Mouse (Mus musculus) lung, embryonic 15.5 days (tissue): ENCODE results near the gene Cdc25b. TPM values are rescaled to one million over a fixed set of nuclear protein-coding genes. Genes with fewer than 3 reads are reported as not detected.
"Not testable (repeated sequence)": the region's sequence is repeated elsewhere in the genome, so short reads cannot be mapped to it uniquely, and the experiment has no call there.

Experiments used
- ATAC-seq: fragments of 200-750 bp; cut with Nextera tagmentation; 2 replicates; pipeline ENCODE4 v1.8.0; 2017; ENCODE audit warnings: moderate number of reproducible peaks, borderline replicate concordance; ENCODE audit not compliant: low FRiP score, low TSS enrichment; ENCODE audit errors: extremely low read depth
- H3K27ac ChIP-seq: fragments of 300-500 bp; sonication (generic); 2 replicates; pipeline ENCODE4 v1.5.1; 2015; ENCODE audit warnings: moderate library complexity, mild to moderate bottlenecking, inconsistent platforms
- H3K27me3 ChIP-seq: fragments of 300-500 bp; sonication (generic); 2 replicates; pipeline ENCODE4 v1.6.1; 2015; ENCODE audit warnings: inconsistent platforms
- H3K36me3 ChIP-seq: fragments of 300-500 bp; sonication (generic); 2 replicates; pipeline ENCODE4 v1.6.1; 2015; ENCODE audit warnings: inconsistent platforms
- H3K4me1 ChIP-seq: fragments of 300-500 bp; sonication (generic); 2 replicates; pipeline ENCODE4 v1.6.1; 2015; ENCODE audit warnings: inconsistent platforms
- H3K4me2 ChIP-seq: fragments of 300-500 bp; sonication (generic); 2 replicates; pipeline ENCODE4 v1.6.1; 2015; ENCODE audit warnings: inconsistent platforms, mild to moderate bottlenecking, moderate library complexity
- H3K4me3 ChIP-seq: fragments of 300-500 bp; sonication (generic); 2 replicates; pipeline ENCODE4 v1.5.1; 2015; ENCODE audit warnings: mild to moderate bottlenecking, inconsistent platforms
- H3K9ac ChIP-seq: fragments of 300-500 bp; sonication (generic); 2 replicates; pipeline ENCODE4 v1.6.1; 2015; ENCODE audit warnings: inconsistent platforms
- H3K9me3 ChIP-seq: fragments of 300-500 bp; sonication (generic); 2 replicates; pipeline ENCODE4 v1.6.1; 2016; ENCODE audit warnings: inconsistent platforms
- WGBS: fragments of 180-500 bp; shearing (Covaris S2); methylation state at CpG from one replicate; pipeline ENCODE4 v1.1.7; 2015; 5-methylcytosine and 5-hydroxymethylcytosine counted together
- polyA plus RNA-seq: library from polyadenylated mRNA; unstranded; fragments of >200 nt; fragmentation: Nextera tagmentation; extraction: Ambion mirVana; gene quantifications from 2 replicates; pipeline ENCODE4 v1.2.1, GENCODE M21; 2015

Gene Cdc25b
- polyA plus RNA-seq, 1 experiment from 2014 or later, result 58.4 TPM

- no peak for ATAC-seq
- Histone ChIP-seq H3K9ac (no peak overlapping the region), H3K4me1 (peaks cover 6% of the 10 kb centered on the region), H3K9me3 (no peaks in the 10 kb centered on the region), H3K36me3 (no peaks in the 10 kb centered on the region), H3K4me3 (no peak overlapping the region), H3K27ac (no peak overlapping the region), H3K27me3 (no peaks in the 10 kb centered on the region), H3K4me2 (no peak overlapping the region)
- WGBS, result 77% methylated on average over 7 of the region's 7 CpGs
Observed at GRCm38 (mm10) chr2:131215941-131216858, 29.5 kb downstream of the Cdc25b start.

- H3K36me3 ChIP-seq, result no peaks in the 10 kb centered on the region
- no peak overlapping the region for H3K9ac ChIP-seq
- H3K4me1 ChIP-seq, result no peaks in the 10 kb centered on the region
- H3K27me3 ChIP-seq, result no peaks in the 10 kb centered on the region
- 66% methylated on average over 4 of the region's 4 CpGs for WGBS
- H3K9me3 ChIP-seq, result no peaks in the 10 kb centered on the region
- H3K4me2 ChIP-seq, result no peak overlapping the region
- no peak for ATAC-seq
- no peak overlapping the region for H3K27ac ChIP-seq
- no peak overlapping the region for H3K4me3 ChIP-seq
Observed at GRCm38 (mm10) chr2:131220030-131220429, 33.3 kb downstream of the Cdc25b start.

DNA sequence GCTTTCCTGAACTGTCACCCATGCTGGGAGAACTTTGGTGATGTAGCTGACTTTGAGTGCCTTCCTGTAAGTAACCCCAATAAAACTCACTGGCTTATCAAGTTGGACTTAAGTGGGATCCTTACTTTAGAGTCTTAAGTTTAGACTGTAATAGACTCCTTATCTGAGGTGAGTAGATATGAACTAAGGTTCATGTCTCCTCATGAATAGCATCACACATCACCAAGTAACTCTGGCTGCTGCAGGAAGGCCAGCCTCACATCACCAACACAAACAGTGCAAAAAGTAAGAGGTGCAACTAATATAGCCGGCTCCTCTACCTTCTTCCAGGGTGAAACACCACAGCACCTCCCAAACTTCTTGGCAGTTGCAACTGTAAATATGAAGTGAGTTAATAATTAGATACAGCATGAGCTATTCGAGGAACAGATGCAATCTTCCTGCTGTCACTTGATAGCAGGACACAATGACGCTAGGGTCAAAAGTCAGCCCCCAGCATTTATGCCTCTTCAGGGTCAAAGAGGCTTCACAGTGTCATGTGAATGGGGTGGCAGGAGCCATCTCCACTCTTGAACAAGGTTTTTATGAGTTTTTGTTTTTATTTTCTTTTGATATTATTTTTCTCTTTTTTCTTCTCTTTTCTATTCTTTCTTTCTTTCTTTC lies 35.2 kb downstream of the Cdc25b start:
- Histone ChIP-seq H3K27ac (no peak overlapping the region), H3K9ac (no peak overlapping the region), H3K36me3 (no peaks in the 10 kb centered on the region), H3K4me3 (no peak overlapping the region), H3K27me3 (no peaks in the 10 kb centered on the region), H3K9me3 (no peaks in the 10 kb centered on the region), H3K4me2 (no peak overlapping the region), H3K4me1 (no peaks in the 10 kb centered on the region)
- WGBS, result 57% methylated on average over 3 of the region's 3 CpGs
- no peak for ATAC-seq

- H3K9ac ChIP-seq, result no peak overlapping the region
- H3K9me3 ChIP-seq, result no peaks in the 10 kb centered on the region
- no peaks in the 10 kb centered on the region for H3K27me3 ChIP-seq
- 33% methylated on average over 5 of the region's 5 CpGs for WGBS
- no peak overlapping the region for H3K4me2 ChIP-seq
- H3K27ac ChIP-seq, result no peak overlapping the region
- no peaks in the 10 kb centered on the region for H3K36me3 ChIP-seq
- no peak for ATAC-seq
- no peak overlapping the region for H3K4me3 ChIP-seq
- no peaks in the 10 kb centered on the region for H3K4me1 ChIP-seq
Observed at GRCm38 (mm10) chr2:131222562-131222961, 35.8 kb downstream of the Cdc25b start.

DNA sequence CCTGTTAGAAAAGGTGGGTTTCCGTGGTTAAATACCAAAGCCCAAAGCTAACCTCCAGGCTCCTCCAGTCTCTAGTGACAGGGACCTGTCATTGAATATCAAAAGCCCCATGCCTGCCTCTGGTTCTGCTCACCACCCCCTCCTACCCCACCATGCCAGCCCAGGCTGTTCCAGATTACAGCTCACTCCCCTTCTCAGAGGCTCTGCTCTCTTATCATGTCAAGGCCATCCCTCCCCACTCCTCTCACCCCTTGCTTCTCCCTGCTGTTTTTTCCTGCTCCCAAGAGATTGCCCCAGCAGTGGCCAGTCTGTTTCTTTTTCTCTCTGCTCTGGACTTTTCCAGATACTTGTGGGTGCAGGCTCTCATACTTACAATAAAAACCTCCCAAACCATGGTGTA lies 36.8 kb downstream of the Cdc25b start:
- Histone ChIP-seq H3K4me3 (no peak overlapping the region), H3K27me3 (no peaks in the 10 kb centered on the region), H3K9ac (no peak overlapping the region), H3K4me1 (no peaks in the 10 kb centered on the region), H3K27ac (no peak overlapping the region), H3K4me2 (no peak overlapping the region), H3K9me3 (no peaks in the 10 kb centered on the region), H3K36me3 (no peaks in the 10 kb centered on the region)
- WGBS, result 29% methylated on average over 1 of the region's 1 CpGs
- no peak for ATAC-seq

GRCm38 (mm10) chr2:131225178-131225577 lies 38.4 kb downstream of the Cdc25b start:
- Histone ChIP-seq H3K4me2 (no peak overlapping the region), H3K27me3 (no peaks in the 10 kb centered on the region), H3K4me3 (no peak overlapping the region), H3K4me1 (no peaks in the 10 kb centered on the region), H3K9ac (no peak overlapping the region), H3K27ac (no peak overlapping the region), H3K9me3 (no peaks in the 10 kb centered on the region), H3K36me3 (no peaks in the 10 kb centered on the region)
- WGBS, result 86% methylated on average over 6 of the region's 6 CpGs
- ATAC-seq, result no peak

DNA sequence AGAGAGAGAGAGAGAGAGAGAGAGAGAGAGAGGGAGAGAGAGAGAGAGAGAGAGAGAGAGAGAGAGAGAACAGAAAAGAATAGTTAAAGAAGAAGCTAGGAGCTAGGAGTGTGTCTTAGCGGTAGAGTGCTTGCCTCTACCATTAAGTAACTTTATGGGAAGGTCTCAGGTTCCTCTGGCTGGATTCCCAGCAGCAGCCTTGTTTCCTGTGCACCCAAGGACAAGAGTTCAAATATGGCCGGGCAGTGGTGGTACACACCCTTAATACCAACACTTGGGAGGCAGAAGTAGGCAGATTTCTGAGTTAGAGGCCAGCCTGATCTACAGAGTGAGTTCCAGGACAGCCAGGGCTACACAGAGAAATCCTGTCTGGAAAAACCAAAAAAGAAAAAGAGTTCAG lies 39.9 kb downstream of the Cdc25b start:
- H3K4me3 ChIP-seq, H3K4me1 ChIP-seq, ATAC-seq, H3K9ac ChIP-seq, H3K9me3 ChIP-seq, H3K36me3 ChIP-seq, H3K27me3 ChIP-seq, H3K27ac ChIP-seq, H3K4me2 ChIP-seq: not testable (repeated sequence)
- WGBS, result 46% methylated on average over 2 of the region's 2 CpGs

DNA sequence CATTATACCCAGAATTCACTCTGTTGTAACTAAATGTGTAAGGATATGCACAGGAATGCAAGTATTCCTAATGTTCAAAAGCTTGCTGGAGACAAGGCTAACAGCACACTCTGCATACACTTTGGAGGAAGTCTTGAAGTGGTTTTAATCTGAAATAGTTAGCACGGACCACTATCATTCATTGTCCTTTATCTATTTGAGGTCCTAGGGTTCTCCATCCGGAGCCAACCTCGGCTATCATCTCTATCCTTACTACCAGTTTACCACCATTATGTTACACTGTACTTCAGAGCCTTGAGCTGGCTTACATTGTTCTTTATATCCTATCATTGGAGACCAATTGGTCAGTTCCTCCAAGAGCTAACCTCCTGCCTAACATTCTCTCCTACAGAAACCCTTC lies 40.5 kb downstream of the Cdc25b start:
- no peaks in the 10 kb centered on the region for H3K9me3 ChIP-seq
- no peak for ATAC-seq
- H3K4me3 ChIP-seq, result no peak overlapping the region
- H3K4me1 ChIP-seq, result no peaks in the 10 kb centered on the region
- no peak overlapping the region for H3K27ac ChIP-seq
- no peak overlapping the region for H3K4me2 ChIP-seq
- WGBS, result 76% methylated on average over 3 of the region's 3 CpGs
- no peaks in the 10 kb centered on the region for H3K27me3 ChIP-seq
- H3K9ac ChIP-seq, result no peak overlapping the region
- no peaks in the 10 kb centered on the region for H3K36me3 ChIP-seq

DNA sequence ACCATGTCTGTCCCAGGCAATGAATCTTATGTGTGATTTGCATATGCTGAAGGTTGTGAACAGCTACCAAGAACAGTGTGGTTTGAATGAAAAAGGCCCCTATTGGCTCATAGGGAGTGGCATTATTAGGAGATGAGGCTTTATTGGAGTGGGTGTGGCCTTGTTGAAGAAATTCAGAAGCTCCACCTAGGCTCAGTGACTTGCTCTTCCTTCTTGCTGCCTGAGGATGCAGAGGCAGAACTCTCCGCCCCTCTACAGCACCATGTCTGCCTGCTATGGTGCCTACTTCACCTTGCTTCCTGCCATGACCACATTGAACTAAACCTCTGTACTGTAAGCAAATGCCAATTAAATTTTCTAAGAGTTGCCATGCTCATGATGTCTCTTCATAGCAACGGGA lies 45.8 kb downstream of the Cdc25b start:
- H3K9me3 ChIP-seq, result no peaks in the 10 kb centered on the region
- no peak overlapping the region for H3K9ac ChIP-seq
- H3K4me1 ChIP-seq, result peaks cover 19% of the 10 kb centered on the region
- H3K4me2 ChIP-seq, result no peak overlapping the region
- no peak overlapping the region for H3K27ac ChIP-seq
- ATAC-seq, result no peak
- H3K36me3 ChIP-seq, result peaks cover 5% of the 10 kb centered on the region; the same call in 1 of the 2 replicates
- no peaks in the 10 kb centered on the region for H3K27me3 ChIP-seq
- no peak overlapping the region for H3K4me3 ChIP-seq
- WGBS, result 81% methylated on average over 2 of the region's 2 CpGs

DNA sequence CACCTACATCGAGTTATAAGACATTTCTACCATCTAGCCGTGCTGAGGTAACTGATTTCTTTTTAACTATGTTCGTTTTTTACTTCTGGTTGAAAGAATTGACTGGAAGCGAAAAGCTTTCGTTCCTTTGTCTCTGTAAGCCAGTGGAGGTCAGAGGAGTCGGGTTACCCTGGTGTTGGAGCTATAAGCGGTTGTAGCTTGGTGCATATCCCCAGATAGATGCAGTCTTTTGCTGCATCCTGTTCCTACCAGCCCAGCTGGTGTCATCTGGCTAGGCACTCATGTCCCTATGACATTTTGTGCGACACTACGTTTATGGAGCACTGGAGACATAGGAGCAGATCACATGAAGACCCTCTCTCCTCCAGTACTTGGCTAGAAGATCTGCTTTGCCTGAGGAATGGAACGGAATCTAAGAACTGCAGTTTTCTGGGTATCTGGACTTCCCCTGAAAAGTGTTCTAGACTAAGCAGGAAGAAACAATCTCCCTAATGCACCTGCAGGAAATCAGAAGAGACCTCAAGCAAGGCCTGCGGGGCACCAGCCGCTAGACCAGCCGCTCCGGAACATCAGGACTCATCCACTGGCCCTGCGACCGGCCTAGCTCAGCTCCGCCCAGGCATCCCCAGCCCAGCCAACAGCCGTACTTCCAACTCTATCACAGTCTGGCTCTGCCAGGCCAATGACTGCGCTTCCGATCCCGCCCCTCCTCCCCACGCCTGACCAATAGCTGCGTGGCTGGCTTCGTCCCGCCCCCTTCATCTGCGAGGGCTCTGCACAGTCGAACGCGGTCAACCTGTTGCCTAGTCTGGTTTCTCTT lies 46.8 kb downstream of the Cdc25b start, which contains the start of gene Mavs:
Gene Mavs, plus strand, starts transcription at position 757 of the 820 bp plus-strand sequence.
- ATAC-seq, result peak; percentile 100
- peak within 1 kb of the TSS; percentile 54; the same call in 1 of the 2 replicates for H3K27ac ChIP-seq
- 11% methylated on average over 29 of the region's 29 CpGs for WGBS
- H3K9me3 ChIP-seq, result no peaks in the 10 kb centered on the region
- H3K27me3 ChIP-seq, result no peaks in the 10 kb centered on the region
- H3K36me3 ChIP-seq, result peaks cover 7% of the 10 kb centered on the region; the same call in 1 of the 2 replicates
- peak within 1 kb of the TSS; percentile 88 for H3K4me2 ChIP-seq
- H3K9ac ChIP-seq, result peak within 1 kb of the TSS; percentile 72
- peak within 1 kb of the TSS; percentile 64 for H3K4me3 ChIP-seq
- peaks cover 19% of the 10 kb centered on the region for H3K4me1 ChIP-seq

- peak overlapping the region; percentile 54; the same call in 1 of the 2 replicates for H3K27ac ChIP-seq
- H3K36me3 ChIP-seq, result peaks cover 7% of the 10 kb centered on the region; the same call in 1 of the 2 replicates
- H3K9me3 ChIP-seq, result no peaks in the 10 kb centered on the region
- H3K27me3 ChIP-seq, result no peaks in the 10 kb centered on the region
- H3K4me3 ChIP-seq, result peak overlapping the region; percentile 64
- peaks cover 19% of the 10 kb centered on the region for H3K4me1 ChIP-seq
- H3K4me2 ChIP-seq, result peak overlapping the region; percentile 88
- peak overlapping the region; percentile 72 for H3K9ac ChIP-seq
- 0 out of 2 replicates have a peak, but pooled peaks have one; percentile 20 for ATAC-seq
- 9% methylated on average over 28 of the region's 28 CpGs for WGBS
Observed at GRCm38 (mm10) chr2:131234127-131234650, 47.4 kb downstream of the Cdc25b start.
